Mouse (Mus musculus): ENCODE data around the gene Cnnm4. TPM values are rescaled to one million over a fixed set of nuclear protein-coding genes. Genes with fewer than 3 reads are reported as not detected.

Cnnm4 gene
- 9.2 and 10.6 TPM in 2 replicates for polyA plus RNA-seq (2014; fragmentation: Nextera tagmentation; extraction: Ambion mirVana)

GRCm38 (mm10) chr1:36471181-36472105 is at the start of gene Cnnm4:
Gene Cnnm4, plus strand, starts transcription at chr1:36471620.
- under 1% methylated on average over 79 of the region's 98 CpGs for WGBS
- Histone ChIP-seq H3K27ac (peak within 1 kb of the TSS; percentile 67), H3K4me3 (replicated peaks; ENCODE audit: low read length) (peak within 1 kb of the TSS; percentile 66), H3K9ac (peak within 1 kb of the TSS; percentile 73), H3K4me1 (replicated peaks; ENCODE audit: control insufficient read depth, insufficient read depth, low read length) (peaks cover 48% of the 10 kb centered on the region), H3K27me3 (ENCODE audit: control insufficient read depth, insufficient read depth, low read length) (no peaks in the 10 kb centered on the region), H3K36me3 (replicated peaks; ENCODE audit: control insufficient read depth, insufficient read depth) (no peaks in the 10 kb centered on the region), H3K9me3 (ENCODE audit: control insufficient read depth, low read length) (no peaks in the 10 kb centered on the region), H3K4me2 (replicated peaks) (peak within 1 kb of the TSS; percentile 73)
- ATAC-seq (ENCODE audit: low FRiP score), result peak; percentile 91
- DNase-seq (ENCODE audit: low spot score), result peak; percentile 80

GRCm38 (mm10) chr1:36429511-36429910 is 41.9 kb upstream of the Cnnm4 start:
- Histone ChIP-seq H3K4me3 (replicated peaks; ENCODE audit: low read length) (no peak overlapping the region), H3K36me3 (replicated peaks; ENCODE audit: control insufficient read depth, insufficient read depth) (peaks cover 96% of the 10 kb centered on the region), H3K9me3 (ENCODE audit: control insufficient read depth, low read length) (no peaks in the 10 kb centered on the region), H3K27me3 (ENCODE audit: control insufficient read depth, insufficient read depth, low read length) (no peaks in the 10 kb centered on the region), H3K4me2 (replicated peaks) (no peak overlapping the region), H3K4me1 (replicated peaks; ENCODE audit: control insufficient read depth, insufficient read depth, low read length) (no peaks in the 10 kb centered on the region), H3K27ac (no peak overlapping the region), H3K9ac (no peak overlapping the region)
- DNase-seq (ENCODE audit: low spot score) (no peak), ATAC-seq (ENCODE audit: low FRiP score) (no peak)
- WGBS, result 98% methylated on average over 2 of the region's 2 CpGs

GRCm38 (mm10) chr1:36432999-36433398 is 38.4 kb upstream of the Cnnm4 start:
- Histone ChIP-seq H3K4me1 (replicated peaks; ENCODE audit: control insufficient read depth, insufficient read depth, low read length) (no peaks in the 10 kb centered on the region), H3K4me3 (replicated peaks; ENCODE audit: low read length) (no peak overlapping the region), H3K27me3 (ENCODE audit: control insufficient read depth, insufficient read depth, low read length) (no peaks in the 10 kb centered on the region), H3K36me3 (replicated peaks; ENCODE audit: control insufficient read depth, insufficient read depth) (peaks cover 96% of the 10 kb centered on the region), H3K27ac (no peak overlapping the region), H3K9ac (no peak overlapping the region), H3K4me2 (replicated peaks) (no peak overlapping the region), H3K9me3 (ENCODE audit: control insufficient read depth, low read length) (no peaks in the 10 kb centered on the region)
- DNase-seq (ENCODE audit: low spot score), result no peak
- no peak for ATAC-seq (ENCODE audit: low FRiP score)
- 87% methylated on average over 4 of the region's 4 CpGs for WGBS

- no peak overlapping the region for H3K4me3 ChIP-seq (replicated peaks; ENCODE audit: low read length)
- no peak overlapping the region for H3K4me2 ChIP-seq (replicated peaks)
- ATAC-seq (ENCODE audit: low FRiP score) (no peak), DNase-seq (ENCODE audit: low spot score) (no peak)
- peaks cover 96% of the 10 kb centered on the region for H3K36me3 ChIP-seq (replicated peaks; ENCODE audit: control insufficient read depth, insufficient read depth)
- H3K9ac ChIP-seq, result no peak overlapping the region
- no peaks in the 10 kb centered on the region for H3K9me3 ChIP-seq (ENCODE audit: control insufficient read depth, low read length)
- no peaks in the 10 kb centered on the region for H3K27me3 ChIP-seq (ENCODE audit: control insufficient read depth, insufficient read depth, low read length)
- no peaks in the 10 kb centered on the region for H3K4me1 ChIP-seq (replicated peaks; ENCODE audit: control insufficient read depth, insufficient read depth, low read length)
- WGBS, result 93% methylated on average over 3 of the region's 3 CpGs
- no peak overlapping the region for H3K27ac ChIP-seq
Observed at GRCm38 (mm10) chr1:36433616-36434015, 37.8 kb upstream of the Cnnm4 start.

GRCm38 (mm10) chr1:36435071-36435470 is 36.3 kb upstream of the Cnnm4 start:
- Histone ChIP-seq H3K4me2 (replicated peaks) (no peak overlapping the region), H3K27me3 (ENCODE audit: control insufficient read depth, insufficient read depth, low read length) (no peaks in the 10 kb centered on the region), H3K4me3 (replicated peaks; ENCODE audit: low read length) (no peak overlapping the region), H3K9ac (no peak overlapping the region), H3K4me1 (replicated peaks; ENCODE audit: control insufficient read depth, insufficient read depth, low read length) (no peaks in the 10 kb centered on the region), H3K27ac (no peak overlapping the region), H3K9me3 (ENCODE audit: control insufficient read depth, low read length) (no peaks in the 10 kb centered on the region), H3K36me3 (replicated peaks; ENCODE audit: control insufficient read depth, insufficient read depth) (peaks cover 96% of the 10 kb centered on the region)
- DNase-seq (ENCODE audit: low spot score), result no peak
- WGBS, result 89% methylated on average over 4 of the region's 4 CpGs
- no peak for ATAC-seq (ENCODE audit: low FRiP score)

GRCm38 (mm10) chr1:36436515-36436914 is 34.9 kb upstream of the Cnnm4 start:
- ATAC-seq (ENCODE audit: low FRiP score) (no peak), DNase-seq (ENCODE audit: low spot score) (no peak)
- H3K4me1 ChIP-seq (replicated peaks; ENCODE audit: control insufficient read depth, insufficient read depth, low read length), result no peaks in the 10 kb centered on the region
- peaks cover 90% of the 10 kb centered on the region for H3K36me3 ChIP-seq (replicated peaks; ENCODE audit: control insufficient read depth, insufficient read depth)
- WGBS, result 97% methylated on average over 6 of the region's 6 CpGs
- H3K27ac ChIP-seq, result no peak overlapping the region
- H3K9me3 ChIP-seq (ENCODE audit: control insufficient read depth, low read length), result no peaks in the 10 kb centered on the region
- no peak overlapping the region for H3K4me3 ChIP-seq (replicated peaks; ENCODE audit: low read length)
- no peak overlapping the region for H3K9ac ChIP-seq
- H3K27me3 ChIP-seq (ENCODE audit: control insufficient read depth, insufficient read depth, low read length), result no peaks in the 10 kb centered on the region
- H3K4me2 ChIP-seq (replicated peaks), result no peak overlapping the region

- no peaks in the 10 kb centered on the region for H3K4me1 ChIP-seq (replicated peaks; ENCODE audit: control insufficient read depth, insufficient read depth, low read length)
- 95% methylated on average over 3 of the region's 3 CpGs for whole genome bisulfite sequencing
- ATAC-seq (ENCODE audit: low FRiP score), result no peak
- H3K36me3 ChIP-seq (replicated peaks; ENCODE audit: control insufficient read depth, insufficient read depth), result peaks cover 86% of the 10 kb centered on the region
- H3K9ac ChIP-seq, result no peak overlapping the region
- no peaks in the 10 kb centered on the region for H3K9me3 ChIP-seq (ENCODE audit: control insufficient read depth, low read length)
- no peak overlapping the region for H3K27ac ChIP-seq
- no peak for DNase-seq (ENCODE audit: low spot score)
- no peak overlapping the region for H3K4me3 ChIP-seq (replicated peaks; ENCODE audit: low read length)
- no peak overlapping the region for H3K4me2 ChIP-seq (replicated peaks)
- no peaks in the 10 kb centered on the region for H3K27me3 ChIP-seq (ENCODE audit: control insufficient read depth, insufficient read depth, low read length)
Observed at GRCm38 (mm10) chr1:36437223-36437622, 34.2 kb upstream of the Cnnm4 start.

GRCm38 (mm10) chr1:36441101-36441500 is 30.3 kb upstream of the Cnnm4 start:
- Histone ChIP-seq H3K9me3 (ENCODE audit: control insufficient read depth, low read length) (no peaks in the 10 kb centered on the region), H3K27ac (no peak overlapping the region), H3K36me3 (replicated peaks; ENCODE audit: control insufficient read depth, insufficient read depth) (peaks cover 57% of the 10 kb centered on the region), H3K4me2 (replicated peaks) (no peak overlapping the region), H3K4me3 (replicated peaks; ENCODE audit: low read length) (no peak overlapping the region), H3K27me3 (ENCODE audit: control insufficient read depth, insufficient read depth, low read length) (no peaks in the 10 kb centered on the region), H3K9ac (no peak overlapping the region), H3K4me1 (replicated peaks; ENCODE audit: control insufficient read depth, insufficient read depth, low read length) (0 out of 2 replicates have a peak, but pooled peaks cover 6% of the 10 kb centered on the region)
- WGBS, result 75% methylated on average over 4 of the region's 4 CpGs
- DNase-seq (ENCODE audit: low spot score), result no peak
- ATAC-seq (ENCODE audit: low FRiP score), result no peak

- 0 out of 2 replicates have a peak, but pooled peaks cover 6% of the 10 kb centered on the region for H3K4me1 ChIP-seq (replicated peaks; ENCODE audit: control insufficient read depth, insufficient read depth, low read length)
- peak within 1 kb of the TSS; percentile 70 for H3K4me3 ChIP-seq (replicated peaks; ENCODE audit: low read length)
- peak within 1 kb of the TSS; percentile 82 for H3K27ac ChIP-seq
- no peaks in the 10 kb centered on the region for H3K9me3 ChIP-seq (ENCODE audit: control insufficient read depth, low read length)
- ATAC-seq (ENCODE audit: low FRiP score), result peak; percentile 99
- H3K27me3 ChIP-seq (ENCODE audit: control insufficient read depth, insufficient read depth, low read length), result no peaks in the 10 kb centered on the region
- DNase-seq (ENCODE audit: low spot score), result peak; percentile 95
- peak within 1 kb of the TSS; percentile 72 for H3K4me2 ChIP-seq (replicated peaks)
- H3K9ac ChIP-seq, result peak within 1 kb of the TSS; percentile 63
- under 1% methylated on average over 56 of the region's 57 CpGs for WGBS
- H3K36me3 ChIP-seq (replicated peaks; ENCODE audit: control insufficient read depth, insufficient read depth), result peaks cover 21% of the 10 kb centered on the region
Observed at GRCm38 (mm10) chr1:36444471-36445464, 26.7 kb upstream of the Cnnm4 start, which contains the start of gene Lman2l. Gene Lman2l, minus strand, starts transcription at chr1:36445271.

All from hindbrain, embryonic 14.5 days (tissue).